Mouse (Mus musculus) heart, adult 2 months (tissue): Measurements from ENCODE around the gene Samd10.

Experiments used
- CTCF ChIP-seq: fragments of 200-600 bp; IDR thresholded peaks from 2 replicates; pipeline ENCODE4 v1.8.1; 2022; ENCODE audit warnings: antibody characterized with exemption, mild to moderate bottlenecking, moderate library complexity
- POLR2A ChIP-seq: fragments of 200-500 bp; IDR thresholded peaks from 2 replicates; pipeline ENCODE4 v1.6.1; 2011; ENCODE audit warnings: mild to moderate bottlenecking, low read depth, low read length, control low read depth; ENCODE audit not compliant: insufficient read depth

DNA sequence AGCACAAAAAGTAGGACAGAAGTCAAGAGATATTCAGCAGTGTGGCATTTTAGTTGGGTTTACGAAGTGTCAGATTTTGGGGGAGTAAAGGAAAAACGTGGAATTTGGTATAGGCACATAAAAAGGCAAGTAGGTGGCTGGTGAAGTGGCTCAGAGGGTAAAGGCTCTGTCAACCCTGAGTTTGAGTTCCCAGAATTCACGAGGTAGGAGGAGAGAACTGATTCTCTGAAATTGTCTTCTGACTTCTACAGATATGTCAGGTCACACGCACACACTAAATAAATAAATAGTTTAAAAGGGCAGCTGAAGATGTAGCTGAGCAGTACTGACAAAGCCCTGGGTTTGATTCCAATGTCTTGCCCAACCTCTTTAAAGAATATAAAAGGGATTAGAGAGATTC lies 3.4 kb upstream of the Samd10 start:
- no peak for TF ChIP-seq CTCF
- no peak for TF ChIP-seq POLR2A
